Mouse (Mus musculus) liver, postnatal 0 days (tissue): ENCODE results near the gene Slc38a3. TPM values are rescaled to one million over a fixed set of nuclear protein-coding genes. Genes with fewer than 3 reads are reported as not detected.

Experiments used
- ATAC-seq: fragments of 200-750 bp; cut with Nextera tagmentation; 2 replicates; pipeline ENCODE4 v1.8.0; 2017; ENCODE audit warnings: mild to moderate bottlenecking, moderate library complexity
- DNase-seq: peaks from one replicate; pipeline ENCODE4 v3.0.0-alpha.2; 2016
- H3K27ac ChIP-seq: fragments of 300-500 bp; sonication (generic); 2 replicates; pipeline ENCODE4 v1.5.1; 2014; ENCODE audit warnings: antibody characterized with exemption, moderate library complexity, mild to moderate bottlenecking, low read depth
- H3K27me3 ChIP-seq: fragments of 300-500 bp; sonication (generic); 2 replicates; pipeline ENCODE4 v1.6.1; 2014; ENCODE audit warnings: low read length, control low read depth, mixed read lengths; ENCODE audit not compliant: insufficient read depth
- H3K36me3 ChIP-seq: fragments of 300-500 bp; sonication (generic); replicated peaks from 2 replicates; pipeline ENCODE4 v1.6.1; 2014; ENCODE audit warnings: mild to moderate bottlenecking, control low read depth, low read length, moderate library complexity, mixed read lengths; ENCODE audit not compliant: insufficient read depth
- H3K4me1 ChIP-seq: fragments of 300-500 bp; sonication (generic); 2 replicates; pipeline ENCODE4 v1.6.1; 2014; ENCODE audit warnings: antibody characterized with exemption, mild to moderate bottlenecking, control low read depth; ENCODE audit not compliant: insufficient read depth
- H3K4me2 ChIP-seq: fragments of 300-500 bp; sonication (generic); 2 replicates; pipeline ENCODE4 v1.6.1; 2014; ENCODE audit warnings: low read depth, mild to moderate bottlenecking, low read length, moderate library complexity, mixed read lengths
- H3K4me3 ChIP-seq: fragments of 300-500 bp; sonication (generic); 2 replicates; pipeline ENCODE4 v1.5.1; 2014; ENCODE audit warnings: low read depth, low read length
- H3K9ac ChIP-seq: fragments of 300-500 bp; sonication (generic); replicated peaks from 2 replicates; pipeline ENCODE4 v1.6.1; 2014; ENCODE audit warnings: mild to moderate bottlenecking, moderate library complexity
- H3K9me3 ChIP-seq: fragments of 300-500 bp; sonication (generic); 2 replicates; pipeline ENCODE4 v1.6.1; 2016; ENCODE audit warnings: mild to moderate bottlenecking, control low read depth, low read length, mixed read lengths
- CTCF ChIP-seq: sonication (generic); IDR thresholded peaks from 2 replicates; pipeline ENCODE4 v1.5.1; 2016; ENCODE audit warnings: antibody characterized with exemption, low read depth
- EP300 ChIP-seq: IDR thresholded peaks from 2 replicates; pipeline ENCODE4 v1.6.1; 2016; ENCODE audit warnings: antibody characterized with exemption, low read depth, mild to moderate bottlenecking
- WGBS: fragments of 180-500 bp; shearing (Covaris S2); extraction: QIAGEN DNeasy Blood & Tissue Kit; methylation state at CpG from one replicate; pipeline ENCODE4 v1.1.7; 2014; ENCODE audit not compliant: insufficient replicate concordance; 5-methylcytosine and 5-hydroxymethylcytosine counted together
- polyA plus RNA-seq: library from polyadenylated mRNA; unstranded; fragments of >200 nt; fragmentation: Nextera tagmentation; extraction: Ambion mirVana; gene quantifications from 2 replicates; pipeline ENCODE4 v1.2.1, GENCODE M21; 2015

Gene Slc38a3
- polyA plus RNA-seq, 1 experiment from 2014 or later = 147 TPM

DNA sequence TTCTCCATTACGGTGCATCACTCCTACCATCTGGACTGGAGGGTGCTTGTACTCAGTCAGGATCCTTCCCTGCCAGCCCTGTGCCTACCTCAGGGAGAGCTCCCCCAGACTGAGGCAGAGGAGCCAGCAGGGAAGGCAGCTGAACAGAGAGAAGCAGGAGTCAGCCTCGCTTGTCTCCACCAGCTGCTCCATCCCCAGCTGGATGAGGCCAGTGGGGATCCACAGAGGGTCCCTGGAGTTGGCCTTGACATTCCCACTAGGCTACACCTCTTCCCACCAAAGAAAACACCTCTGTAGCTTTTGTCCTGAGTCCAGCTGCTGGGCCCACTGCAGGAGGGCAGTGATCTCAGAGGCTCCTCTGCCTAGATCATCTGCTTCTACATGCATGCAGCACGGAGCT lies 44.4 kb downstream of the Slc38a3 start:
- ATAC-seq = no peak
- peak overlapping the region; percentile 46; the same call in 1 of the 2 replicates for H3K4me2 ChIP-seq
- WGBS = 71% methylated on average over 3 of the region's 3 CpGs
- peaks cover 61% of the 10 kb centered on the region for H3K4me1 ChIP-seq
- TF ChIP-seq EP300 (no peak), CTCF (no peak)
- H3K27me3 ChIP-seq = no peaks in the 10 kb centered on the region
- 0 out of 2 replicates have a peak overlapping the region, but pooled peaks have one; percentile 32 for H3K9ac ChIP-seq
- DNase-seq = no peak
- no peaks in the 10 kb centered on the region for H3K9me3 ChIP-seq
- peaks cover 26% of the 10 kb centered on the region for H3K36me3 ChIP-seq
- peak overlapping the region; percentile 57 for H3K27ac ChIP-seq
- no peak overlapping the region for H3K4me3 ChIP-seq

DNA sequence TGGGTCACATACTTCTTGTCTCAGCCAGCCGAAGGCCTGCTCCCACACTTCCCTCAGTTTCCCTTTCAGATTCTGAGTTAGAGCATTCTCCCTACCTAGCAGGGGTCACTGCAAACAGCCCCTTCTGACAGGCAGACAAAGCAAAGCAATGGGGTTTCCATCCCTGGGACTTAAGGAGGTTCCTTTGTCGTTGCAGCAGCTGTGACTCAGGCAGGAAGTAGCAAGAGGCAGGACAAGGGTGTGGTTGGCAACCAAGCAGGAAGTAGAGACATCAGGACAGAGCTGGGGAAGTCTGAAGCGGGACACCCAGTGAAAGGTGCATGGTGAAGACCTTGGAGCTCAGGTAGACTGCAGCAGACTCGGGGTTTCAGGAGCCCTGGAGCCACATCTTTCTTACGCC lies 44.8 kb downstream of the Slc38a3 start:
- no peak overlapping the region for H3K4me3 ChIP-seq
- peak overlapping the region; percentile 46 for H3K4me2 ChIP-seq
- DNase-seq (no peak), ATAC-seq (no peak)
- H3K4me1 ChIP-seq = peaks cover 61% of the 10 kb centered on the region
- WGBS = 49% methylated on average over 5 of the region's 5 CpGs
- TF ChIP-seq EP300 = no peak
- no peak for TF ChIP-seq CTCF
- no peaks in the 10 kb centered on the region for H3K9me3 ChIP-seq
- peaks cover 30% of the 10 kb centered on the region for H3K36me3 ChIP-seq
- H3K27me3 ChIP-seq = no peaks in the 10 kb centered on the region
- peak overlapping the region; percentile 74 for H3K27ac ChIP-seq
- 0 out of 2 replicates have a peak overlapping the region, but pooled peaks have one; percentile 32 for H3K9ac ChIP-seq

DNA sequence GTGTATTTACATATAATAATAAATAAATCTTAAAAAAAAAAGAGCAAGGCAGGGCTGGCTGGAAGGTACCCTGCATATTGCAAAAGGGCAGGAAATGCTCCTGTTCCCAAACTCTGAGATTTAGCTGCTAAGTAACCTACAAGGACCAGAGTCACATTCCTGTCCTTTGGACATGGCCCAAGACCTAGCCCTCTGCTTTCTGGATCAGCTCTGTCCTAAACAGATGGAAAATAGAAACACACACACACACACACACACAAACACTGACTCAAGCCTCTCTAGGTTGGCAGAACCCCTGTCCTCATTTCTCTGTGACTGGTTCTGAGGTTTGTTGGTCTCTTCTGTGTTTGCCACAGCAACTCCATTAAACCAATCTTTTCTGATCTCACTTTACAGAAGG lies 48.4 kb downstream of the Slc38a3 start:
- Histone ChIP-seq H3K36me3 (peaks cover 52% of the 10 kb centered on the region), H3K27me3 (no peaks in the 10 kb centered on the region), H3K4me3 (no peak overlapping the region), H3K4me1 (peaks cover 41% of the 10 kb centered on the region), H3K9me3 (no peaks in the 10 kb centered on the region), H3K4me2 (no peak overlapping the region), H3K27ac (peak overlapping the region; percentile 35; the same call in 1 of the 2 replicates), H3K9ac (no peak overlapping the region)
- TF ChIP-seq EP300 (no peak), CTCF (no peak)
- DNase-seq (no peak), ATAC-seq (no peak)

DNA sequence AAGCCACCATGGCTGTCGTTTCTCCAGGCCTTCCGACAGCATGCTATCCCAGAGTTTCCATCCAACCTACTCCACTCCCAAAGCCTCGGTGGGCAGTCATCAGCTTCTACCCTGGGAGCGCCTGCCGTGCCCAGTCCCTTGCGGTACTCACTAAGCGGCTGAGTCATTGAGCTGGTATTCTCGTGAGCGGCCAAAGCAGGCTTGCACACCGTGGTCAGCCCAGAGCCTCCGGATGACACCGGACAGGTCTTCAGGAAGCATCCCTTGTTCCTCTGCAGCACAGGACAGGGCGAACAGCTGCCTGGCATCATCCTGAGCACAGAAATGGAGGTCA lies 49.8 kb downstream of the Slc38a3 start:
- no peak overlapping the region for H3K4me2 ChIP-seq

DNA sequence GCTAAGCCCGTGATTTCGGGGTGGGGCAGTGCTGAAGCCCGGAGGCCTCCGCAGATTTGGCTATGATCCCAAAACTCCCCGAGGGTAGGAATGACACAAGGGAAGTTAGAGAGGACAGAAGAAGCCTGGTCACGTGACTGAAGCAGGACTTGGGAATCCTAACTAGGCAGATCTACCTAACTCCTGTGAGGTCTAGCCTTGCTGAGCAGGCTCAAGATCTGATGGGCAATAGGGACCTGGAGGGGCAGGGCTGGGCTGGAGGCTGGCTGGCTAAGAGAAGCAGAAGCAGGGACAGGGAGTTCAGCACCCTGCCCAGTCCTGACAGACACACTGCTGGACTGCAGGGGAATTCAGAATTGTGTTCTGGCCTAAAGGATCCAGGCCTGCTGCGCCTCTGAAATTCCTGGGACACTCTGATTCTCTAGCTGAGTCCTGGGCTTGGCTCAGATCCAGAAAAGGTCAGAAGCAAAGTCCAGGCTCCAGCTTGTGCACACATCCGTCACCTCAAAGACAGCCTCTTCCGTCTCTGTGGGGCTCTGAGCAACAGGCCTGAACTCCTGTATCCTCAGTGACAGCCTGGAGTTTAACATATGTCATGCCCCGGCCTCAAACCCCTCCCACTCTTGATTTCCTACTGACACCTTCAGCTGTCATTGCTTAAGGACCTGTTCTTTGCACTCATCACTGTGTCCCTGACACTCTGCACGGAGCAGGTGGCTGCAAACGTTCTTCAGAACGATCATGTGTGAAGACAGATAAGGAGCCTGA lies 50.4 kb downstream of the Slc38a3 start:
- 35% methylated on average over 13 of the region's 13 CpGs for WGBS
- Histone ChIP-seq H3K27ac (peak overlapping the region; percentile 89), H3K27me3 (no peaks in the 10 kb centered on the region), H3K4me1 (peaks cover 25% of the 10 kb centered on the region), H3K4me3 (no peak overlapping the region), H3K9ac (peak overlapping the region; percentile 50; the same call in 1 of the 2 replicates), H3K4me2 (peak overlapping the region; percentile 13; the same call in 1 of the 2 replicates), H3K9me3 (no peaks in the 10 kb centered on the region), H3K36me3 (peaks cover 70% of the 10 kb centered on the region)
- peak; percentile 87 for ATAC-seq
- TF ChIP-seq CTCF = no peak
- TF ChIP-seq EP300 = peak; percentile 47; the same call in 1 of the 2 replicates
- DNase-seq = peak; percentile 74

More for the DNA sequence above, 49.8 kb downstream of the Slc38a3 start:
- peak; percentile 45 for ATAC-seq
- Histone ChIP-seq H3K4me3 (no peak overlapping the region), H3K9me3 (no peaks in the 10 kb centered on the region), H3K9ac (no peak overlapping the region; the same call in 1 of the 2 replicates), H3K36me3 (peaks cover 65% of the 10 kb centered on the region), H3K4me1 (peaks cover 30% of the 10 kb centered on the region), H3K27ac (peak overlapping the region; percentile 89), H3K27me3 (no peaks in the 10 kb centered on the region)
- 70% methylated on average over 13 of the region's 13 CpGs for WGBS
- no peak for DNase-seq
- no peak for TF ChIP-seq CTCF
- no peak for TF ChIP-seq EP300

DNA sequence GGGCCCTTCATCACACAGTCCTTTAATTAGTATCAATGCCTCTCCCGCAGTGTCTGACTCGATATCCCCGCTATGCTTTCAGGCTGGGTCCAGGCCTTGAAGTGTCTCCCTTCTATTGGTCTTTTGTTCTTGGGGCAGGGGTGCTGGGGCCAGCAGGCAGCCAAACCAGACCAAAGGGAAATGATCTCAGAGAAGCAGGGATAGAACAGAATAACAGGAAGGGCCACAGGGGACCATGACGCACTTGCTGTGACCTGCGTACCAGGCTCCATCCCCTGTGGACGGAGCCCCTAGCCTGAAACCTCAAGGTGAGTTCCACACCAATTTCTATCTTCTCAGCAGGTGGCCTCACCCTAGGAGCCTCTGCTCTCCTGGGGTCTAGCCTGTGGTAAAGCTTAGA lies 51.2 kb downstream of the Slc38a3 start:
- no peak overlapping the region for H3K4me3 ChIP-seq
- no peak overlapping the region; the same call in 1 of the 2 replicates for H3K9ac ChIP-seq
- no peaks in the 10 kb centered on the region for H3K9me3 ChIP-seq
- no peak overlapping the region for H3K4me2 ChIP-seq
- no peaks in the 10 kb centered on the region for H3K27me3 ChIP-seq
- peaks cover 26% of the 10 kb centered on the region for H3K4me1 ChIP-seq
- DNase-seq = no peak
- ATAC-seq = no peak
- H3K36me3 ChIP-seq = peaks cover 71% of the 10 kb centered on the region
- no peak for TF ChIP-seq CTCF
- no peak for TF ChIP-seq EP300
- peak overlapping the region; percentile 89 for H3K27ac ChIP-seq
- WGBS = 95% methylated on average over 6 of the region's 6 CpGs
